17 mouse cellular contexts compared by ENCODE assay signal in the genomic region with DNA sequence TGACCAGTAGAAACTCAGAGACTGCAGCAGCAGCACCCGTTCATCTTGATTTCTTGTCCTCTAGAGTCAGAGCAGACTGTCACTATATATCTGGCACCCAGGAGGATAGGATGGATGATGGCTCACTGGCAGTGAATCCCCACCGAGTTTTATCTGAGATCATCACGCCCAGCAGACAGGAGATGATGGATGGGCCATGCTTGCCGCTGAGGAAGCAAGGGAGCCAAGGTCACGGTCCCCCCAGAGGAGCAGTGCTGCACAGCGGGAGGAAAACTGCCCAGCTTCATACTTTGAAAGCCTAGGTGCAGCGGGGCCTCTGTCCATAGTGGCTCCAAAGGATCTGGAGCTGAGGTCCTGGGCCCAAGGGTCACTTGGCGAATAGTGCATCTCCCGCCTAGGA.
A peak's percentile ranks its signal among the peaks of the same experiment; 100 is the strongest.
DNase-seq lines count a peak whose midpoint lies in the region; ATAC-seq lines count a peak whose summit lies in the region.
"Had no signal": no experiment of that assay in that cellular context is flagged by ENCODE, and none has a peak within 500 bp of the region (broad histone marks: within the 10 kb centered on the region; RNA-seq: fewer than 3 reads in every experiment).

No protein-coding gene starts in this region.

- no peak overlapping the region for H3K9ac ChIP-seq in midbrain, embryonic 16.5 days (ENCODE audit: low read depth, low read length)
- no peak overlapping the region for H3K9ac ChIP-seq in intestine, embryonic 16.5 days (ENCODE audit: low read depth, low read length)
- H3K9ac ChIP-seq: limb, embryonic 12.5 days; liver, embryonic 15.5 days; stomach, embryonic 15.5 days had no signal

- H3K4me1 ChIP-seq in midbrain, embryonic 16.5 days (ENCODE audit: control insufficient read depth, insufficient read depth, low read length) = peaks cover 6% of the 10 kb centered on the region
- H3K4me1 ChIP-seq in intestine, embryonic 16.5 days (ENCODE audit: control insufficient read depth, insufficient read depth, low read length) = peaks cover 4% of the 10 kb centered on the region; the same call in 1 of the 2 replicates
- H3K4me1 ChIP-seq: liver, embryonic 15.5 days had no signal

- peak; percentile 56 for DNase-seq in 3T3-L1 (ENCODE audit: low read depth, low spot score)
- DNase-seq in MN1 (ENCODE audit: low spot score) = peak; percentile 33
- peak; percentile 46 for DNase-seq in embryo, embryonic 11 days
- peak; percentile 66 for DNase-seq in mesoderm, embryonic 11.5 days (ENCODE audit: low read depth, low spot score)
- DNase-seq in cerebellum, adult 18-20 months = no peak
- DNase-seq: cerebellum, adult 9-11 months; gastrocnemius, postnatal 10 days; heart, adult 2 months; heart, postnatal 14 days had no signal

- no peaks in the 10 kb centered on the region for H3K9me3 ChIP-seq in midbrain, embryonic 16.5 days (replicated peaks; ENCODE audit: control insufficient read depth, low read length, poor library complexity, severe bottlenecking)
- no peaks in the 10 kb centered on the region for H3K9me3 ChIP-seq in intestine, embryonic 16.5 days (ENCODE audit: control insufficient read depth, low read length)
- H3K9me3 ChIP-seq: limb, embryonic 12.5 days; liver, embryonic 15.5 days; stomach, embryonic 15.5 days had no signal

- H3K27ac ChIP-seq in midbrain, embryonic 16.5 days (ENCODE audit: low read length) = no peak overlapping the region
- no peak overlapping the region for H3K27ac ChIP-seq in intestine, embryonic 16.5 days (ENCODE audit: low read length)
- H3K27ac ChIP-seq: heart, adult 2 months; layer of hippocampus, adult 2 months; limb, embryonic 12.5 days; liver, embryonic 15.5 days; stomach, embryonic 15.5 days had no signal

- H3K4me2 ChIP-seq in midbrain, embryonic 16.5 days (ENCODE audit: low read length) = no peak overlapping the region
- H3K4me2 ChIP-seq in intestine, embryonic 16.5 days (ENCODE audit: low read depth, low read length) = no peak overlapping the region
- H3K4me2 ChIP-seq: limb, embryonic 12.5 days; liver, embryonic 15.5 days; midbrain, embryonic 11.5 days; stomach, embryonic 15.5 days had no signal

- H3K27me3 ChIP-seq in midbrain, embryonic 16.5 days (ENCODE audit: control insufficient read depth, insufficient read depth, low read depth, low read length) = no peaks in the 10 kb centered on the region
- H3K27me3 ChIP-seq in intestine, embryonic 16.5 days (replicated peaks; ENCODE audit: control insufficient read depth, insufficient read depth, low read length) = no peaks in the 10 kb centered on the region
- H3K27me3 ChIP-seq: limb, embryonic 12.5 days; stomach, embryonic 15.5 days had no signal

- no peak for ATAC-seq in midbrain, embryonic 16.5 days
- no peak for ATAC-seq in intestine, embryonic 16.5 days
- ATAC-seq: intestine, postnatal 0 days had no signal

- no peaks in the 10 kb centered on the region for H3K36me3 ChIP-seq in midbrain, embryonic 16.5 days (ENCODE audit: control insufficient read depth, insufficient read depth, low read length)
- no peaks in the 10 kb centered on the region for H3K36me3 ChIP-seq in intestine, embryonic 16.5 days (ENCODE audit: control insufficient read depth, insufficient read depth, low read length)
- H3K36me3 ChIP-seq: limb, embryonic 12.5 days; liver, embryonic 15.5 days; stomach, embryonic 15.5 days had no signal

- H3K4me3 ChIP-seq in midbrain, embryonic 16.5 days (ENCODE audit: low read depth, low read length) = no peak overlapping the region
- H3K4me3 ChIP-seq in intestine, embryonic 16.5 days (ENCODE audit: low read length) = no peak overlapping the region
- H3K4me3 ChIP-seq: heart, adult 2 months; layer of hippocampus, adult 2 months; limb, embryonic 12.5 days; liver, embryonic 15.5 days; stomach, embryonic 15.5 days had no signal

- WGBS in midbrain, embryonic 16.5 days = 76% methylated on average over 9 of the region's 9 CpGs
- 28% methylated on average over 9 of the region's 9 CpGs for WGBS in intestine, embryonic 16.5 days

Comparison
In these comparisons a context has a peak if more than half of its experiments do, and no peak if none do; other contexts are left out.
1. DNase-seq: peak in 3T3-L1 (single experiment), MN1 (single experiment), embryo, embryonic 11 days (single experiment) and mesoderm, embryonic 11.5 days (single experiment); none in cerebellum, adult 18-20 months (0 of 2).